Mouse (Mus musculus): ENCODE results near the gene Olfr1009. TPM values are rescaled to one million over a fixed set of nuclear protein-coding genes. Genes with fewer than 3 reads are reported as not detected.
"Not testable (repeated sequence)": the region's sequence is repeated elsewhere in the genome, so short reads cannot be mapped to it uniquely, and the experiment has no call there.

Gene Olfr1009
- total RNA-seq (2022), result not detected

DNA sequence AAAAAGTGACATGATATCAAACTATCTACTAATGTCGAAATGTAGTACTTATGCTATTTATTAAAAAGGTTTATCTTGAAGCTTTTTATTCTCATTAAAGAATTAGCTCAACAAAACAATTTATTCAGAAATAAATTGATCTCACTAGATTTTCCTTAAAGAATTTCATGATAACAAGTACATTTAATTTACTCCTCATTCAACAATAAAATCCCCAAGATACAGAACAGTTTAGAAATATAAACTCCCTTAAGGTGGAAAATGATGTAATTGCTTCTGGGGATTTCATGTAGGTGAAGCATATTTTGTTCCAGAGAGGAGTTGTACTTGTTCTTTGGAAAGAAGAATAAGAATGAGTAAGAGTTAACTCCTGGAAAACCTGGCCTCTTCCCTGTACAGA, at the start of gene Olfr1009:
TSS of gene Olfr1009 (plus strand) at position 301 of the 400 bp plus-strand sequence.
- no peak for DNase-seq (ENCODE audit: low spot score in 2 of 2)

DNA sequence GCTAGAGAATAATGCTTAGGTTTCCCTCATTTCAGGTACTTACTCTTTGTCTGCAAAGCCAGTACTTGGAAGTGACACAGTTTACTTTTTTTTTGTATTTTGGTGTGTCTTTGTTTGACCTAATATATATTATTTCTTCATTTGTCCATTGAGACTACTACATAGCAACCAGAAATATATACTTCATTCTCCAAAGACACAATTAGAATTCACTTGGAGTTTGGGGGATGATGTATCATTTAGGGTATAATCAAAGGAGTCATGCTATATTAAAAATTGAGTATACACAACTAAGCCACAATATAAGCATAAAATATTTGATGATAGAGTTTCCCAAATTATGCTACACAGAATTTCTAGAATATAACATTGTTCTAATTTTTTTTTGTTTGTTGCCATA, 36.6 kb upstream of the Olfr1009 start, which contains the start of gene Olfr1006:
TSS of gene Olfr1006 (minus strand) at position 101 of the 400 bp plus-strand sequence.
- no peak for DNase-seq (ENCODE audit: low spot score in 2 of 2)

- no peak for DNase-seq (ENCODE audit: low spot score in 2 of 2)
These were observed 26.1 kb upstream of the Olfr1009 start, which contains the start of gene Olfr1008 for GRCm38 (mm10) chr2:85689131-85689530. TSS of gene Olfr1008 (plus strand) at chr2:85689431.

DNA sequence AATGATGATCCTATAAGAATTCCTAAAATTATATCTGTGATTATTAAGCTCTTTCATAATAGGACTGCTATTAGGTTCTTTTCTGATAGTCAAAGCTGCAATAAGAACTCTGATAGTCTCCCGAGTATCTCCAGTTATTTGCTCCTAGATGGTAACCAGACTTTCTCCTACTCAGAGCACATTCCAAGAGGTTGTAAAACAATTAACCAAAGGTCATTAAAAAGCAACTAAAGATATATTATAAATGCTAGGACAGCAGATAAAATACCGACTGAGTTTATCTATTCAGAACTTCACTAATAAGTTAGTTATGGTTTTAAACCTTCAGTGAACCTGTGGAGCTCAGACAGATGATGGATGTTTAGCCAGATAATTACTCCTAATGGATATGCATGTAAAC, 4.5 kb upstream of the Olfr1009 start:
- not testable (repeated sequence) for DNase-seq (ENCODE audit: low spot score in 2 of 2)

DNA sequence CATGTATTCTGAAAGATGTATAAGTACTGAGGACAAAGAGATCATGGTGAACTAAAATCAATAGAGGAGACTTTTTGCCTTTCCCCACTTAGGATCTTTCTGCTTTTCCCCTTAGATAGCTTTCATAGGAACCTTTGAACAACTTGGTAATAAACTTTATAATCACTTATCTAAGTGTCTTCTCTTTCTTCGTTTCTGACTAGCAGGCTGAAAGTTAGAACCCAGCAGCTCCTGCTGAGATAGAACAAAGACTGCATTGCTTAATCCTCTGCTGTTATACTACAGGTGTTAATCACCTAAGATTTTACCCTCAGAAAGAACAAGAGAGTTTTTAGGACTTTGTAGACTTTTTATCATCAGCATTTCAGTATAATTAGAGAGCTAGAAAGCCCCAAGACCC, 4.1 kb upstream of the Olfr1009 start:
- DNase-seq (ENCODE audit: low spot score in 2 of 2), result no peak

DNA sequence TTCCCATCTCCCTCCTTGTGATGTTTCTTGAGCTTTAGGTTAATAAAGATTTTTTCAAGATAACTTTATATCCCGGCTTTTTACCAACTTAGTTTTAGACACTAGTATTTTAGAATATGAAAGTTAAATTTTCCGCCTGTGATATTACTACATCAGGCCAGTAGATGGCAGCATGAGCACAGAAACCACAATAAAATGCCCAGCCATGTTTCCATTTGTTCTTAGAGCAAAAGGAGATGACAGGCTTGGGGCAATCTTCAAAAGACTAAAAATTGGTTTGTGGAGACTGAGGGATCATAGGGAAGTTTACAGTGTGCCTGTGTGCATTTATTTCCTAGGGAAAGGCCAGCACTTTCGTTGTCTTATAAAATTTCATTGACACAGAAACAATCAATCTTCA, 10.6 kb downstream of the Olfr1009 start:
- DNase-seq (ENCODE audit: low spot score in 2 of 2), result no peak

- no peak for DNase-seq (ENCODE audit: low spot score in 2 of 2)
These were observed 38.6 kb downstream of the Olfr1009 start for GRCm38 (mm10) chr2:85753822-85754221.

DNA sequence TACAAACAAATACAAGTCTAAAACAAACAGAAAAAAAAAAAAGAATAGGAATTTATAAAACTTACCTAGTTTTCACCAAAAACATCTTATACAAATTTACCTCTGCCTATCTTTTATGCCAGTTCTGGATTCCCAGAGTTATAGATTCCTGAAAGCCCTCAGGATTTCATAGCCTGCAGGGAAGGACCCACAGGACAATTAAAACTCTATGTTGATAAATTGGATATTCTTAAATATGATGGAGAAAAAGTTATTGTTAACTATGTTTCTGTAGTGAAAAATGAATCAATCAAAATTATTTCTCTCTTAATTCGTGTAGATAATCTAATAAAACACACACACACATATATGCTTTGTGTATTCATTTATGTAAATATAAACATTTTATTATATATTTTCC, 47.4 kb downstream of the Olfr1009 start, which contains the start of gene Olfr1012:
TSS of gene Olfr1012 (minus strand) at position 101 of the 400 bp plus-strand sequence.
- no peak for DNase-seq (ENCODE audit: low spot score in 2 of 2)

DNA sequence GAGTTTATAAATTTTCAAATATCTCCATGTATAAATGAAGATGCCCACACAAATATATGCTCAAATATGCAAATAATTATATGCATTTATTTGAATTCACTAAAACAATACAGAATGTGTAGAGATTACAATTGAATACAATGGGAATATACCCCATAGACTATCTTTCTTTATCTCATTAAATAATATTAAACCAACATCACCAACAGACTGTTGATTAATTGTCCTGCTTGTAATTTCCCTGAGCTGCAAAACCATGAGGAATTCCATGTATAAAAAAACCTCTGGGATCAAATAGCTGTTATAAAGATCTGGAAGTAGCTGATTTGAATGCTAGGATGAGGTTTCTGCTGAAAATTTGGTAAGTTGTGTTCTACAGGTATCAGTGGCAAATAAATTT, 51.6 kb downstream of the Olfr1009 start, which contains the start of gene Olfr1013:
TSS of gene Olfr1013 (plus strand) at position 301 of the 400 bp plus-strand sequence.
- DNase-seq (ENCODE audit: low spot score in 2 of 2), result no peak

- no peak for DNase-seq (ENCODE audit: low spot score in 2 of 2)
These were observed 57.2 kb downstream of the Olfr1009 start, which contains the start of gene Olfr1014 for GRCm38 (mm10) chr2:85772413-85772812. TSS of gene Olfr1014 (plus strand) at chr2:85772713.

Other genes starting within 250 kb of the Olfr1009 start
- under 1 TPM in 3 of 4 experiments, not detected in 1; 0.15 to 0.27 (median 0.16) TPM for gene 4833423E24Rik, start 196.4 kb upstream of the Olfr1009 start, total RNA-seq (2022)
- gene Olfr996, start 136.2 kb upstream of the Olfr1009 start, total RNA-seq (2022), result not detected
- gene Olfr998, start 126.5 kb upstream of the Olfr1009 start, total RNA-seq (2022), result not detected
- not detected for gene Olfr1000, start 103.5 kb upstream of the Olfr1009 start, total RNA-seq (2022)
- not detected for gene Olfr1002, start 64.7 kb upstream of the Olfr1009 start, total RNA-seq (2022)
- gene Olfr154, start 51.0 kb upstream of the Olfr1009 start, total RNA-seq (2022), result not detected
- not detected for gene Olfr1006, start 36.7 kb upstream of the Olfr1009 start, total RNA-seq (2022)
- not detected for gene Olfr1008, start 26.0 kb upstream of the Olfr1009 start, total RNA-seq (2022)
- not detected for gene Olfr1012, start 47.3 kb downstream of the Olfr1009 start, total RNA-seq (2022)
- gene Olfr1013, start 51.7 kb downstream of the Olfr1009 start, total RNA-seq (2022), result not detected
- gene Olfr1014, start 57.3 kb downstream of the Olfr1009 start, total RNA-seq (2022), result not detected
- gene Olfr1015, start 66.6 kb downstream of the Olfr1009 start, total RNA-seq (2022), result not detected
- gene Olfr1016, start 87.1 kb downstream of the Olfr1009 start, total RNA-seq (2022), result not detected
- gene Olfr1018, start 103.1 kb downstream of the Olfr1009 start, total RNA-seq (2022), result not detected
- not detected for gene Olfr1019, start 130.1 kb downstream of the Olfr1009 start, total RNA-seq (2022)
- not detected for gene Olfr1020, start 131.6 kb downstream of the Olfr1009 start, total RNA-seq (2022)
- gene Olfr1022, start 153.2 kb downstream of the Olfr1009 start, total RNA-seq (2022), result not detected
- gene Olfr1023, start 170.2 kb downstream of the Olfr1009 start, total RNA-seq (2022), result not detected
- not detected for gene Olfr1024, start 189.6 kb downstream of the Olfr1009 start, total RNA-seq (2022)
- not detected for gene Olfr1025-ps1, start 199.8 kb downstream of the Olfr1009 start, total RNA-seq (2022)
- gene Olfr1026, start 206.1 kb downstream of the Olfr1009 start, total RNA-seq (2022), result not detected
- under 1 TPM in 2 of 4 experiments, not detected in 2; 0.09 to 0.11 TPM for gene Olfr1028, start 235.0 kb downstream of the Olfr1009 start, total RNA-seq (2022)

Data from left cerebral cortex, adult 8-10 months (tissue).